Mouse (Mus musculus) MN1 (cell line): ENCODE measurements around the gene Ccdc73.

Experiments used
- DNase-seq: peaks from one replicate; pipeline ENCODE4 v3.0.0-alpha.2; 2016; ENCODE audit warnings: low spot score

The Ccdc73 gene

GRCm38 (mm10) chr2:105028806-105029205 is 161.2 kb downstream of the Ccdc73 start:
- DNase-seq: no peak

GRCm38 (mm10) chr2:105030505-105030904 is 162.9 kb downstream of the Ccdc73 start:
- DNase-seq: no peak

GRCm38 (mm10) chr2:105034084-105034483 is 166.5 kb downstream of the Ccdc73 start:
- no peak for DNase-seq

GRCm38 (mm10) chr2:105035985-105036384 is 168.4 kb downstream of the Ccdc73 start:
- no peak for DNase-seq

- DNase-seq: no peak
Measured at GRCm38 (mm10) chr2:105036401-105037070, 168.9 kb downstream of the Ccdc73 start.

GRCm38 (mm10) chr2:105037956-105038569 is 170.5 kb downstream of the Ccdc73 start:
- DNase-seq: no peak

GRCm38 (mm10) chr2:105038879-105039278 is 171.3 kb downstream of the Ccdc73 start:
- no peak for DNase-seq

GRCm38 (mm10) chr2:105040859-105041258 is 173.3 kb downstream of the Ccdc73 start:
- DNase-seq: no peak

- DNase-seq: no peak
Measured at GRCm38 (mm10) chr2:105043152-105043551, 175.5 kb downstream of the Ccdc73 start.

GRCm38 (mm10) chr2:105048301-105048700 is 180.7 kb downstream of the Ccdc73 start:
- DNase-seq: no peak

GRCm38 (mm10) chr2:105055529-105055928 is 187.9 kb downstream of the Ccdc73 start:
- no peak for DNase-seq

- DNase-seq: no peak
Measured at GRCm38 (mm10) chr2:105058577-105059116, 191.0 kb downstream of the Ccdc73 start.

- DNase-seq: no peak
Measured at GRCm38 (mm10) chr2:105062741-105063372, 195.3 kb downstream of the Ccdc73 start.
